Mouse (Mus musculus) gastrocnemius, adult 8-10 months (tissue): ENCODE results near the gene Hmgn5. TPM values are rescaled to one million over a fixed set of nuclear protein-coding genes. Genes with fewer than 3 reads are reported as not detected.
A peak's percentile ranks its signal among the peaks of the same experiment; 100 is the strongest.

ENCODE experiments used
- DNase-seq, 2 experiments: peaks; one replicate each; pipeline ENCODE4 v3.0.0; 2022; ENCODE audit warnings: low spot score in 2 of 2
- total RNA-seq, 4 experiments: library from RNA; stranded (reverse); gene quantifications; 2 replicates each; pipeline ENCODE4 v1.2.4; 2022

Hmgn5 gene
- 1 to 10 TPM; 4.3 to 8.3 (median 4.9) TPM for total RNA-seq

DNA sequence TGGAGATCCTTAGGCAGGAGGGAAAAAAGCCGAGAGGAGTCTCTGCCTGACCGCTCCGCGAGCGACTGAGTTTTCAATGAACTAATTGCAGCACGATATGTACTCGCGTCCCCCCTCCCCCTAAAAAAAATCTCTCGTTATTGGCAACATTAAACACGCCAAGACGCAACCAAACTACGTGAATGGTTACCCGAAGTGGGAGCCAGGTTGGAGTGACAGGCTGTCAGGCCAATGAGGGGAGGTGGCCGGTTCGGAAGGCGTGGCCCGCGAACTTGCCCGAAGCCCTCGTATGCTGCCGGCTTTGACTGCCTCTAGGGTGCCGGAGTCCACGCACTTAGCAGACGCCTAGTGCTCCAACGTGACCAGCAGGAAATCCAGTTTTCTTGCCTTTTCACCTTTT, at the start of gene Hmgn5:
Gene Hmgn5 (minus strand): TSS at position 122 of the 400 bp plus-strand sequence.
- DNase-seq = peak; percentile 87 to 88

DNA sequence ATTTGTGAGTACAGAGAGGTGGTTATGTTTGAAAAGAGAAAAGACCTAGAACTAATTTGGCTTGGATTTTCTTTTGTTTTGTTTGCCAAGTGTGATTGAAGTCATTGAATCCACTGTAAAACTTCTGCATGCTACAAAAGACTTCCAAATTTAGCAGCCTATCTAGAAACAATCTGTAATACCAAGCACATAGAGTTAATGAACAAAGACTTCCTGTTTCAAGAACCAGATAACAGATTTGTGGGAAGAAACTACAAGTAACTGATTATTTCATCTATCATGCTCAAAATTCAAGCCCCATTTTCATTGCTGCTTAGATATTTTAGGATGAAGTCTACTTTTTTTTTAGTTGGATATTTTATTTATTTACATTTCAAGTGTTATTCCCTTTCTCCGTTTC, 34.6 kb upstream of the Hmgn5 start:
- no peak for DNase-seq

DNA sequence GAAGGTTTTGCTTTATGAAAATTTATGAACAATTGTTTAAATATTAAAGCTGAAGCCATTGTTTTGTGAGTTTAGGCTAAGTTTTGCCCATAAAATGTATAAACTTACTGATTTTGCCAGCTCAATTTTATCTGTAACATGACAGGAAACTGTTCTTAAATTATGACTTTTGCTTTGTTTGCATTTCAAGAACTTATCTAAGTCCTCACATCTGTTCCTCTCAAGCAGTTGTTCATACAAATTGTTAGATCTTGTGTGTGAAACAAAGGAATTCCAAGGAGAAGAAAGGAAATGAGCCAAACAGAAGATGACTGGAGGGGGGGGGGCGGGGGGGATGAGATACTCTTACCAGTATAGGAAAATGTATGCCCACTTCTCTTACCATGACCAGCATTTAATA, 13.0 kb upstream of the Hmgn5 start:
- no peak for DNase-seq

DNA sequence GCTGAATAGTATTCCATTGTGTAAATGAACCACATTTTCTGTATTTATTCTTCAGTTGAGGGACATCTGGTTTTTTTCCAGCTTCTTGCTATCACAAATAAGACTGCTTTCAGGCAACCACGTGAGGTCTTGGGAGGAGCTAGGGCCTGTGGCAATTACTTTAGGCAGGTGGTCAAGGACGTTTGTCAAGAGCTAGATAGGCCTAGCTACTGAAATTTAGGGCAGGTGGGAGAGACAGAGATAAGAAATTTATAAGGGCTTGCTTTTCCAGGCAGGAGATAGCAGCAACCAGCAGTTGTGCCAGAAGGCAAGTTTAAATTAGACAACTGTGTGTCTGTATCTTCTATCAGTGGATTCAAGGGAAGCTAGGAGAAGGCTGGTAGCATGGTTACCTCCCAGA, 7.7 kb upstream of the Hmgn5 start:
- DNase-seq = no peak

DNA sequence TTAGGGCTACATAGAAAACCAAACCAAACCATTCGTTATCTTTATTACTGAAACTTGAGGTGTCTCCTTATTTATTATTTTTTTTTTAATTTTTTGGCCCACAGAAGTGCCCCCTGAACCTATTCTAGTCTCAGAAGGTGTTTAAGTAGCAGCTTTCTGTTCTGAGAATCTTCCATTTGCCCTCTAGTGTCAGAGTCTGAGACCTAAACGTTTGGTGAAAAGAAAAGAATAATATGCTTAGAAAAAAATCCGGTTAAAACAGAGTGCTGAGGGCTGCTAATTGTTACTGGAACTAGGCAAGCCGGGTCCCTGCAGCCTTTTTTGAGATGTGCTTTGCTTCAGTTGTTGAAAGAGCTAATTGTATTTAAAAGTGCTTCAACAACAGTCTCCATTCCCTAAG, 962 bp upstream of the Hmgn5 start:
- no peak for DNase-seq

DNA sequence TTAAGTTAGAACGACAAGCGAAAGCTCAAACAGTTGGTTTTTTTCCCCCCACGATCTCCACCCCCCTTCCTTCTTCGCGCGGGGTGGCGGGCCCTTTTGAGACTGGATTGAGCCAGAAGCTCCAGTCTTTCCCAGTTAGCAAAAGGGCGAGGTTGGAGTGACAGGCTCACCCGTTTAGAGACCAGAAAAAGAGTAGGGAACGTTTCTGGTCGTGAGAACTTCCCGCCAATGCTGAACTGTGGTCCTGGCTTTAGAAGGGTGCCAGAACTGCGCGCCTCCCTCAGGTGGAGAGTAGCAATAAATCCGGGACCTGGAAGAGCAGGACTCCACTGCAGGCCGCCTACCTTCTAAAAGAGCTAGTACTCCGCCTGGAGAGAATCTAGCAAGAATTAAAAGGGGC, 482 bp upstream of the Hmgn5 start:
- peak in 1 of 2 experiments; percentile 4 for DNase-seq

DNA sequence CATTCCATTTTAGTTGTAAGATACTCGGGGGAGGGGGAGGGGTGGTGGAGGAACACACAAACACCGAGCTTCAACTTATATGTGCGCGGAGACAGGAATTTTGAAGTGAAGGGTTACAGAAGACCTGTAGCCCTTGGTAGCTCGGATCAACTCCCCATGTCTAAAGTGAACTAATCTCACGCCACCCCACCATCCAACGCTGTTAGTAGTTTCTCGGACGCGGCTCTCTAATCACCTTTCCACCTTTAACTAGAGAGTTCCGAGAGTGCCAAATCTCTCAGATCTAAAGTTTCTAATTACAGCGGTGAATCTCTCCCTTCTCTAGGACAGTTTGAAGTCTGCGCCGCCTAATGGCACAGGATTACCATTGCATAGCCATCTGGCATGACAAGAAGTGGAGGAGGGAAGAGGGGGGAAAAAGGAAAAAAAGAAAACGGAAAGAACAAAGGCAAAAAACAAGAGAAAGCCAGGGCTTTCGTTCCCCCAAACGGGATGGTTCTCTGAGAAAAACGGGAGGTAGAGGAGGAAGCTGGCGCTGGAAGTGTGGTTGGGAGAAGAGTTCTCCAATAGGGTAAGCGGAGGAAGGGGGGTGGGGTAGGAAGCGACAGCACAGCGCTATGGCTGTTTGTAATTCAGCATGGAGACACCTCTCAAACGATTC, 703 bp downstream of the Hmgn5 start:
- peak in 1 of 2 experiments; percentile 4 for DNase-seq

DNA sequence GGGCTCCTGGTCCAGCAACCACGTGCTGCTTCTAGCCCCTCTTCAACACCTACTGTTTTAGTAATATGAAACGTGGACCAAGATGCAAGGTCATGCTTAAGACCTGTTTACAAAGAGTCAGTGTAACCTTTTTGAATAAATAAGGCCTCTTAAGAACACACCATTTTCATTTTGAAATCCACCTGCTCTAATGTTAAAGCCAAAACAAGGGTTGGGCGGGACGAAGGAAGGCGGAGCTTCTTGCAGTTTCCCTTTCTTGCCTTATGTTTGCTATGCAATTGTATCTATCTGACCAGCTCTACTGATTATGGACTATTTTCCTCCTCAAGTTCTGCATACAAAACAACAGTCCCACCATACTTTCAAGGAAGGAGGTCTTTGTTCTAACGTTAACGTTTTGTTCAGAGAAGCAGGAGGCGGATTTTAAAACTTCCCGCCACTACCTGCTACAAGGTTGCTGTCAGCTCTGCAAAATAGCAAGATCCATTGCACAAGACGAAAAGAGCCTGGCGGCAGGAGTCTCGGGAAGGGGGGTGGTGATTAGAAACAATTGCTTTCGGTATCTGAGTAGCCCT, 1.5 kb downstream of the Hmgn5 start:
- DNase-seq = no peak

DNA sequence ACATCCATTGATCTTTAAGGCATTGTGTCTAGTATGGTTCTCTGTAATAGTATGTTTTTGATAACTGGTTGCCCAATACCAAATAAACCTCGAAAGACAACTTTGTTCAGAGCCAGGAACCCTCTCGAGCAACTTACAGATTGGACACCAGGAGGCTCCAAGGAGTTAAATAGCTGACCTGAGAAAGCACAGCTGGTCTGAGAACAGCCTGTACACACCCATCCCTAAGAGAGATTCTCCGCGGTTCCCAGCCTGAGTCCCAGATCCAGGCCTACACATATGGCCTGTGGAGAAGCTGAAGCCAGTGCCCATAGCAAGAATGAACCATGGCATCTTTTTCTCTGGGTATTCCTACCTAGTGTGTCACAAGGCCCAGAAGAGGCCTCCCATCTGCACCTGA, 11.9 kb downstream of the Hmgn5 start:
- DNase-seq = no peak

Other genes with a start within 250 kb of the Hmgn5 start
- 1 to 10 TPM; 2.7 to 3.7 (median 3.2) TPM for gene Brwd3, start 179.0 kb downstream of the Hmgn5 start, total RNA-seq
- gene Sh3bgrl, start 82.0 kb upstream of the Hmgn5 start, total RNA-seq = 10 to 100 TPM in 1 of 4 experiments, 1 to 10 TPM in 3; 6.8 to 10.7 (median 8.4) TPM
- not detected for gene Gm6377, start 183.4 kb upstream of the Hmgn5 start, total RNA-seq